Mouse (Mus musculus) adrenal gland (tissue): ENCODE results near the gene Tbx3.

Experiments used
- intact Hi-C: fragments of 180-260 bp; cut with DNase I; formaldehyde crosslinking; loops from one replicate; pipeline ENCODE4 v1.15.1; 2025

Gene Tbx3

DNA sequence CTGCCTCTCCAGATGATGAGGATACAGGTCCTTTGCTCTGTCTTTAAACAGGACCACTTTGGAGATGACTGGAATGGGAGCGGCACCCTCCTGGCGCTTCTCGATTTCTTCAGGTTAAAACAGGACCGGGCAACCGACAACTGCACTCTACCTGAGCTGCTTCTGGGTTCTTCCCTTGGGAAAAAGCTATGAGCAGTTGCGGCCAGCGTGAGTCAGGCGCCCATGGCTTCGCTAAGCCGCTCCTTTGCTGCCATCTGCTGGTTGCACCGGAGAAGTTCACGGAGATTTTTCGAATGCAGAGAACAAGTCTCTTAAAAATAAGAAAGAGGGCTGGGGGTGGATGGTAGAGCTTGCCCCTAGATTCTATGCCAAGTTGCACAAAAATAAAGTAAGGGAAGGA lies 20.6 kb downstream of the Tbx3 start:
- intact Hi-C loops = loop anchor here (1.0 kb wide), 1 partner anchor 910 kb away; no protein-coding TSS in a partner anchor

DNA sequence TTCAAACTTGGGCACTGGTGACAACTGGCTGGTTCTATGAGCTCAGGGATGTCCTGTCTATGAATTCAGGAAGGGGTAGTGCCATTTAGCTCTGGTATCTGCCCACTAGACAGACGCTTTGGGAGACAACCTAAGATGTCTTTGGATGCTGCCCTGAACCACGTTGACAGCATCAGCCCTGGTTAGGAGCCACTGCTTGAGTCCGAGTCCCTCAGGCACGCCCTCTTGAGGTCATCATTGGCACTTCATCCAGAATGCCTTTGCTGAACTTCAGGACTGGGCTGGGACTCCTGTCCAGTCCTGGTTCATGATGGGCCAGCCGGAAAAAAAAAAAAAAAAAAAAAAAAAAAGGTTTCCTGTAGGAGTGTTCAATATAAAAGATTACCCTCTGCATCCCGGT lies 22.0 kb downstream of the Tbx3 start:
- intact Hi-C loops = no loop called here

DNA sequence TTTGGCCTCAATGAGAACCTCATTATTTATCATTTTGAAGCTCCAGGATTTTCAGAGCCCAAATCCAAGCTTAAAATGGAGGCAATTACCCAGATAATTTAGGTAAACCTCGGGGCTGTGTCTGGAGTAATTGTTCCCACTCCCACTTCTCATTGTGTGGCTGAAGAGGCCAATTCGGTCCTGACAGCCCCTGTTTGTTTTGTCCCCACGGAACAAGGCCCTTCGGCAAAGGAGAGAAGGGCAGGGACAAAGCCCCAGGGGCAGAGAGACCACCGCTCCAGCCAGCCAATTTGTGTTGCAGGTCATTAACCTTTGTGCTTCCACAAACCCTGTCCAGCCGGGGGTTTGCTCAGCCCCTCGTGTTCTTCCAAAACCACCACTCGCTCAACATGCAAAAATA lies 24.4 kb downstream of the Tbx3 start:
- intact Hi-C loops = no loop called here

DNA sequence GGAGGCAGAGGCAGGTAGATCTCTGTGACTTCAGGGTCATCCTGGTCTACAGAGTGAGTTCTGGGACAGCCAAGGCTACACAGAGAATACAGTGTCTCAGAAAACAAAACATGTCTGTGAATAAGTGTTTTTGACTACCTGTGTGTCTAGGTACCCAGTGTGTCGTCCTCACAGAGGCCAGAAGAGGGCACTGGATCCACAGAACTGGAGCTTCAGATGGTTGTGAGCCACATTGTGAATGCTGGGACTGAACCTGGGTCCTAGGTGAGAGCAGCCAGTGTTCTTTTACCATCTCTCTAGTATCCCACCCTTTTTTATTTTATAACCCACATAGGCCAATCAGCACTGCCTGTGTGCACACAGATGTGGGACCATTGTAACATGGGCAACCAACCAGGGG lies 32.6 kb downstream of the Tbx3 start:
- intact Hi-C loops = no loop called here

DNA sequence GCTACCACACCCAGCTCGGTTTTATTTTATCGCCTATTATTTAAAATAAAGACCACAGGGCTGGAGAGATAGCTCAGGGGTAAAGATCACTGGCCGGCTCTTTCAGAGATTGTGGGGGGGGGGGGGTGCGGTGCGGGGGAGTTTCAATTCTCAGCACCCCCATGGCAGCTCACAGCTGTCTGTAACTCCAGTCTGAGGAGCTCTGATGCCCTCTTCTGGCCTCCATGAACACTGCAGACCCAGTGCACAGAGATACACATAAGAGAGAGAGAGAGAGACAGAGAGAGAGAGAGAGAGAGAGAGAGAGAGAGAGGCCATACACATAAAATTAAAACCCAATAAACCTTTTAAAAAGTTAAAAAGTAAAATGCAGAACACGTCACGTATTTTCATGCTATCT lies 34.4 kb downstream of the Tbx3 start:
- intact Hi-C loops = no loop called here

DNA sequence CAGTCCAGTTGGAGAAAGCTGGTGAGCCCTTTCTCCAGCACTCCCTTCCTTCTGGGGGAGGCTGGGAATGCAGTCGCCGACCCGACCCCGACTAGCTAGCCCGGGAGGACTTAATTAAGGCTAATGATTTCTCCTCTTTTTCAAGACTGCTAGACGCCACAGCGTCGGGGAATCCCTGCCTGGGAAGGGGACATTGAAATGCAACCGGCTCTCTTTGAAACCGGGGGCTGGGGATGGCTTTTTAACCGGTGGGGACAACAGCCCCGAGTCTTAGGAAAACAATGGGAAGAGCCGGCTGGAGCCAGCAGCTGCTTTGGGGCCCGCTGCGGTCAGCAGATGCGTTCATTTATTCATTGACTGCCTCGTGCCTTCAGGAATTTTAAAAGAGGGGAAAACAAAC lies 36.0 kb downstream of the Tbx3 start:
- intact Hi-C loops = no loop called here

DNA sequence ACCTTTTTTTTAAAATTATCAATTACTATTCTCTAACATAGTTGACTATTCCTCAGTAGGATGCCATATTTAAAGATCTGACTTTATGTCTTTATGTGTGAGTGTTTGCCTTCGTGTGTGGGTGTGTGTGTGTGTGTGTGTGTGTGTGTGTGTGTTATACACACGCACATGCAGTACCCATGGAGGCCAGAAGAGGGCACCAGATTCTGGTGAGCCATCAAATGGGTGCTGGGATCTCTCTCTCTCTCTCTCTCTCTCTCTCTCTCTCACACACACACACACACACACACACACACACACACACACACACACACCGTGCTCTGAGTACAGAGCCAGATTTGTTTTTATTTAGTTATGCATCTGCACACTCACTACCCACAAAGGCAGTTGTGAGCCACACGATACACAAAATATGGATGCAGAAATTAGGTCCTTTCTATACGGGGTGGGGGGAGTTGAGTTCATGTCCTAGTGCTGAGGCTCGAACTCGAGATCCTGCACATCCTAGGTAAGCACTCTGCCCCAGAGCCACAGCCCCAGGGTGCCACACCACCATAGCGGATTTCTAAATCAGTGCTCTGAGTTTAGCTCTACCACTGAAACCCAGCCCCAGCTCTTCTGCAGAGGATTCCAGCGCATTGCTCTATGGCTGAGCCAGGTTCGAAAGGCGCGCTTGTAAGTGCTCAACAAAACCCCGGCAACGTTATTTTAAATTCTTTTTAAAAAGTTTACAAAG lies 38.5 kb downstream of the Tbx3 start:
- intact Hi-C loops = no loop called here

DNA sequence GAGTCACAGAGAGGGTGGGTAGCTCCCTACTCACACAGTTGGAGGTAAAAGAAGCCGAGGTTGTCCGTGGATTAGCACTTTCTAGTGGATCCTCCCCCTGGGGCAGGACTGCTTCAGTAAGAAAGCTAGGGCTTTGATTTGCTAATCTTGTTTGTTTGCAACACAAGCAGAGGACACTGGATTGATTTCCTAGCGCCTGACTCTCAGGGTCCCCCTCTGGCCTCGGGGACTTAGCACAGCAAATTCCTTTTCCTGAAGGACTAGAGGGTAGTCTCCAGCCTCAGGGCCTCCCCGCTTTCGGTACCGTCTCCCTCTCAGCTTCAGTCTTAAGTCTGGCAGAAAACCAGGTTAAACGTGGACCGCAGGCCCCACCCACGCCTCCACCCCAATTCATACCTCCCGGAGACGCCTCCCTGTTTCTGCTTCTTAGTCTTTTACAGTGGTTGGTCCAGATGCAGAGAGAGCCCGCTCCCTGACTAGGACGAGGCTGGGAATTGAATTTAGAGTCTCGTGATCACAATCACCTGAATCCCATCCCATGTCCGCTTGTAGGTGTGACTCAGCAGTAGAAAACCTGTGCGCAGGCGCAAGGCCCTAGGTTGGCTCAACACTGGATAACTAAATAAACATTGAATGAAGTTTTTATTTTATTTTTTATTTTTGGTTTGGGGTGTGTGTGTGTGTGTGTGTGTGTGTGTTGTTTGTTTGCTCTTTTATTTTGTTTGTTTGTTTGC lies 39.5 kb downstream of the Tbx3 start:
- intact Hi-C loops = no loop called here

DNA sequence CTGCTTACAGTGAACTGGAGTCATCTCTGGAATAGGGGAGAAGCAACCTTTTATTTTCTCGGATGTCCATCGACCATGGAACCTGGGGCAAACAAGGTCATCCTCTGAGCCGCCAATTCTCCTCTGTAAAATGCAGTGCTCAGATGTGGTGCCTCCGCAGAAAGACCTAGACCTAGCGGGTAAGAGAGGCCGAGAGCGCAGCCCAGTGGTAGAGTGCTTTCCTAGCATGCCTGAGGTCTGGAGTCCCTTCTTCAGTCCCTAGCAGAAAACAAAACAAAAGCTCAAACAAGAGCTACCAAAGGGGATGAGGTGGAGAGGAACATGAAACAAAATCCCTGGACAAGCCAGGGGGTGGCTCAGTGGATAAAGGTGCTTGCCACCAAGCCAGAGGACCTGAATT lies 40.3 kb downstream of the Tbx3 start:
- intact Hi-C loops = no loop called here

DNA sequence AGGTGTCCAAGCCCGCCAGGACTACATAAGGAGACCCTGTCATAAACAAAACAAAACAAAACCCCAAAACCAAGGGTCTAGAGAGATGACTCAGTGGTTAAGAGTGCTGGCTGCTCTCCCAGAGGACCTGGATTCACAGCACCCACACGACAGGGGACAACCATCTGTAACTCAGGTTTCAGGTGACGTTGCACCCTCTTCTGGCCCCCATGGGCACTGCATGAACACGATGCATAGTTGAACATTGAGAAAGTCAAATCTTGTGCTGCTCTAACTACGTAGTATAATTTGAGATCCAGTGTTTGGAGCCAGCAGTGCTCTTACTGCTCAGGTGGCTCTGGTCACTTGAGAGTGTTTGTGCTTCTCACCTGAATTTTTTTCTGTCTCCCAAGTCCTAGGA lies 41.2 kb downstream of the Tbx3 start:
- intact Hi-C loops = no loop called here

DNA sequence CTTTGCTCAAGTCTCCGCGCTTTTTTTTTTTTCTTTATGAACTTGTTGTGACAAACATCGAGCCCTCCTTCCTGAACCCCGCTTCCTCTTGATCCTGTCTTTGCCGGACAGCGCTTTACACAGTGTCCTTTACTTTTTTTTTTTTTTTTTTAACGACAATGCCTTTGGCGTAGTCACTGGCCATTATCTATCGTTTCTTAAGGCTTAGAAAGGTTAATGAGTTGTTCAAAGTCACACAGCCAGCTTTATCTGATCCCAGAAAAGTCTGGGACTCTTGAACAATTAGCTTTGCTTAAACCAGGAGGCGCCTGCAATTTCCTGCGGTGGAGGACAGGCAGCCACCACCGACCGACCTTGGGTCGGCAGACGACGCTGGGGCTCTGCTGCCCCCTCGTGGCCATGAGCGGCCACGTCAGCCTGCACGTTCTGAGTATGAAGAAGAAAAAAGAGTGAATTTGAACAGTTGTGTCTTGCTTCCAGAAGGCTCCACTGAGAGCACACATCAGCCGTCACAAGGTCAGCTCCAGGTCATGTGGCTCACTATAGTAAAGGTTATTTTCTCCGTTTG lies 42.3 kb downstream of the Tbx3 start:
- intact Hi-C loops = loop anchor here (1.0 kb wide), 1 partner anchor 938 kb away; no protein-coding TSS in a partner anchor

DNA sequence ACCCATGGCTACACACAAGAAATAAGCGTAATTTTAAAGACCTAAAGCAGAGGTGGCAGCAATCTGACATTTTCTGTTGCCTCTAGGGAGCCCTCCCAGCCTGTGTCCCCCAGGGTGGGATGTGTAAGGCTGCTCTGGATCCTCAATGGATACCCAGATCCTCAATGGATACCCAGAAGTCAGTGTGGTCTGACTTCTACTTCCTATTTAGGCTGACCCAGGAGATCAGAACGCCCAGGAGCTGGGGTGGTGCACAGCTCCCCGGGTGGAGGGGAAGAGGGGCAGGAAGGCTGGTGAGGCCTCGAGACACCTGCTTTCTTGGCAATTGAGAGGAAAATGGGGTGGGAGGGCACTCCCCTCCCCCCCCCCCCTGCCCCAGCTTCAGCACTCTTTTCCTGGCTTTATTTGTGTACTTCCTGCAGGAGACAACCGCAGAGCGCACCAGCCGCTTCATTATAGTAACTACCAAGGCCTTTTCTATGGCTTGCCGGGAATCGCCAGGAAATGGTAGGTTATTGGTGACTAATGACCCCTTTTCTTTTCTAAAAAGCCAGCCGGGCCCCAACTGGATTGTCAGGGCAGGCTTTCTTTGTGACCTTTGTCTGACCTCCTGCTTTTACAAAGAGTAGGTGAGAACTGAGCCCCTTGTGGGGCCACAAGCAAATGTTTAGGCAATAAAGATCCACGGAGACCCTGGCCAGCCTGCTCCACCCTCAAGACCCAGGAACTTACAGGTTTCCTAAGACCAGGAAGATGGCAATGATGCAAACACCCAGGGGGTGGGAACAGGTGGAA lies 50.2 kb downstream of the Tbx3 start:
- intact Hi-C loops = no loop called here

DNA sequence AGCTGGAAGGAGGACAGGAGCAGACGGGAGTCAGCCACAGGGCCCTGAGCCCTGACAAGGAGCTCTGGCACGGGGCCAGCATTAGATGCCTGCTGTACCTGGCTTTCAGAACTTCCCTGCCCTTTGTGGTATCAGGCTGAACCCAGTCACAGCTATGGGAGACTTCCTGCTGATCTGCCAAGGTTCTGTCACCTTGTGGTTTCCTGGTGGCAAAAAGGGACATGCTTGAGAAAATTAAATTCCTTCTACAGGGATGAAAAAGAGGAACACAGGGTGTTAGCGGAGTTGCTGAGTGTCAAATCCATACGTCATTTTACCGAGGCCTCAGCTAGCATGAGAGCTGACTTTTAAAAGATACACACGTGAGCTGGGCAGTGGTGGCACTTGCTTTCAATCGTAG lies 62.5 kb downstream of the Tbx3 start:
- intact Hi-C loops = no loop called here
